Mouse (Mus musculus) CH12.LX (cell line): ENCODE data around the gene Dapk2. TPM values are rescaled to one million over a fixed set of nuclear protein-coding genes. Genes with fewer than 3 reads are reported as not detected.

ENCODE experiments used
- DNase-seq: peaks from one replicate; pipeline ENCODE4 v3.0.0-alpha.2; 2013; ENCODE audit errors: extremely low read depth
- H3K27ac ChIP-seq: 2 replicates; pipeline ENCODE4 v1.5.1; 2012; ENCODE audit warnings: low read depth, mild to moderate bottlenecking, control low read depth, moderate library complexity; ENCODE audit not compliant: insufficient read depth
- H3K27me3 ChIP-seq: replicated peaks from 2 replicates; pipeline ENCODE3; 2012; ENCODE audit warnings: inconsistent platforms
- H3K36me3 ChIP-seq, 2 experiments: replicated peaks in 1 of 2; 2 replicates each; pipeline versions ENCODE3 to v1.6.1; 2012; ENCODE audit warnings: inconsistent platforms in 1 of 2, low read length in 1 of 2, mild to moderate bottlenecking in 1 of 2, mixed read lengths in 1 of 2, moderate library complexity in 1 of 2; ENCODE audit not compliant: control insufficient read depth in 1 of 2, insufficient read depth in 1 of 2
- H3K4me1 ChIP-seq, 2 experiments: 2 replicates each; pipeline ENCODE4 v1.6.1; 2012; ENCODE audit warnings: inconsistent platforms in 1 of 2, moderate library complexity in 1 of 2; ENCODE audit not compliant: insufficient read depth in 2 of 2, control insufficient read depth in 1 of 2
- H3K4me2 ChIP-seq: 2 replicates; pipeline ENCODE4 v1.6.1; 2012; ENCODE audit warnings: low read depth, mild to moderate bottlenecking, control low read depth; ENCODE audit not compliant: poor library complexity, insufficient read depth, severe bottlenecking
- H3K4me3 ChIP-seq, 3 experiments: fragments of 150-350 bp in 1 of 3; sonication (generic) in 1 of 3; replicated peaks in 1 of 3; 2 replicates each; pipeline versions ENCODE3 to v1.5.1; 2011 to 2012; ENCODE audit warnings: low read depth in 2 of 3, low read length in 2 of 3, mild to moderate bottlenecking in 2 of 3, moderate library complexity in 2 of 3, control low read depth in 1 of 3, improper control_type of control experiment in 1 of 3, inconsistent platforms in 1 of 3, mixed read lengths in 1 of 3; ENCODE audit not compliant: poor library complexity in 1 of 3
- H3K79me2 ChIP-seq: replicated peaks from 2 replicates; pipeline ENCODE4 v1.6.1; 2012; ENCODE audit warnings: mild to moderate bottlenecking, moderate library complexity; ENCODE audit not compliant: control insufficient read depth, poor library complexity, insufficient read depth, severe bottlenecking; ENCODE audit errors: extremely low read depth
- H3K9ac ChIP-seq: 2 replicates; pipeline ENCODE4 v1.6.1; 2012; ENCODE audit warnings: low read depth, mild to moderate bottlenecking, control low read depth, moderate library complexity; ENCODE audit not compliant: insufficient read depth
- H3K9me3 ChIP-seq: replicated peaks from 2 replicates; pipeline ENCODE3; 2012; ENCODE audit warnings: low read length, inconsistent platforms, mixed read lengths
- CHD1 ChIP-seq: IDR thresholded peaks from 2 replicates; pipeline ENCODE4 v1.6.1; 2012; ENCODE audit warnings: low read depth, low read length, improper control_type of control experiment, inconsistent platforms
- CHD2 ChIP-seq: IDR thresholded peaks from 2 replicates; pipeline ENCODE4 v1.6.1; 2011; ENCODE audit warnings: low read length, improper control_type of control experiment
- E2F4 ChIP-seq: IDR thresholded peaks from 2 replicates; pipeline ENCODE4 v1.6.1; 2011; ENCODE audit warnings: low read depth, low read length, improper control_type of control experiment; ENCODE audit not compliant: insufficient replicate concordance
- ELF1 ChIP-seq: IDR thresholded peaks from 2 replicates; pipeline ENCODE4 v1.6.1; 2014; ENCODE audit warnings: low read depth, mild to moderate bottlenecking, inconsistent platforms, low read length, improper control_type of control experiment
- ETS1 ChIP-seq: conservative IDR thresholded peaks from 2 replicates; pipeline ENCODE4 v1.6.1; 2012; ENCODE audit warnings: low read depth, mild to moderate bottlenecking, inconsistent platforms, low read length, improper control_type of control experiment, moderate library complexity
- KAT2A ChIP-seq: IDR thresholded peaks from 2 replicates; pipeline ENCODE4 v1.6.1; 2012; ENCODE audit warnings: low read length, improper control_type of control experiment, inconsistent platforms; ENCODE audit not compliant: insufficient replicate concordance
- MAX ChIP-seq: IDR thresholded peaks from 2 replicates; pipeline ENCODE4 v1.6.1; 2011; ENCODE audit warnings: low read length, improper control_type of control experiment
- MEF2A ChIP-seq: IDR thresholded peaks from 2 replicates; pipeline ENCODE4 v1.6.1; 2014; ENCODE audit warnings: low read depth, mild to moderate bottlenecking, inconsistent platforms, low read length, improper control_type of control experiment, borderline replicate concordance
- MXI1 ChIP-seq: IDR thresholded peaks from 2 replicates; pipeline ENCODE4 v1.6.1; 2011; ENCODE audit warnings: mild to moderate bottlenecking, low read depth, low read length, improper control_type of control experiment
- MYC ChIP-seq: IDR thresholded peaks from 2 replicates; pipeline ENCODE4 v1.6.1; 2011; ENCODE audit warnings: low read depth, mild to moderate bottlenecking, improper control_type of control experiment, low read length
- NELFE ChIP-seq: IDR thresholded peaks from 2 replicates; pipeline ENCODE4 v1.6.1; 2011; ENCODE audit warnings: low read depth, low read length, improper control_type of control experiment
- NRF1 ChIP-seq: IDR thresholded peaks from 2 replicates; pipeline ENCODE4 v1.6.1; 2014; ENCODE audit warnings: low read depth, mild to moderate bottlenecking, inconsistent platforms, low read length, improper control_type of control experiment, moderate library complexity
- PAX5 ChIP-seq: IDR thresholded peaks from 2 replicates; pipeline ENCODE4 v1.6.1; 2012; ENCODE audit warnings: low read length, inconsistent platforms, mixed read lengths
- POLR2A ChIP-seq: IDR thresholded peaks from 2 replicates; pipeline ENCODE4 v1.6.1; 2011; ENCODE audit warnings: low read depth, mild to moderate bottlenecking, improper control_type of control experiment, low read length
- RAD21 ChIP-seq: IDR thresholded peaks from 2 replicates; pipeline ENCODE4 v1.6.1; 2011; ENCODE audit warnings: low read depth, mild to moderate bottlenecking, low read length, improper control_type of control experiment, moderate library complexity
- SIN3A ChIP-seq: IDR thresholded peaks from 2 replicates; pipeline ENCODE4 v1.6.1; 2012; ENCODE audit warnings: low read length, improper control_type of control experiment, inconsistent platforms
- SMC3 ChIP-seq: IDR thresholded peaks from 2 replicates; pipeline ENCODE4 v1.6.1; 2011; ENCODE audit warnings: low read depth, low read length, improper control_type of control experiment
- UBTF ChIP-seq: IDR thresholded peaks from 2 replicates; pipeline ENCODE4 v1.6.1; 2012; ENCODE audit warnings: low read depth, mild to moderate bottlenecking, inconsistent platforms, low read length, improper control_type of control experiment, moderate library complexity
- USF1 ChIP-seq: IDR thresholded peaks from 2 replicates; pipeline ENCODE4 v1.6.1; 2014; ENCODE audit warnings: low read depth, mild to moderate bottlenecking, inconsistent platforms, low read length, improper control_type of control experiment
- dilution Hi-C: fragments of 300-500 bp; cut with MboI; formaldehyde crosslinking; loops from 2 replicates; pipeline ENCODE4 v1.14.3; 2020; ENCODE audit warnings: low sequenced_read_pairs; ENCODE audit not compliant: extremely low pct_unique_long_range_greater_than_20kb, extremely low pct_ligation_motif_present
- in situ Hi-C: fragments of 300-500 bp; cut with MboI; formaldehyde crosslinking; loops from 3 replicates; pipeline ENCODE4 v1.14.3; 2019; ENCODE audit warnings: low sequenced_read_pairs, low pct_ligation_motif_present, low pct_unique_long_range_greater_than_20kb, mixed read lengths
- polyA plus RNA-seq: library from polyadenylated mRNA; unstranded; fragments of >175 nt; gene quantifications from 2 replicates; pipeline ENCODE4 v1.2.1, GENCODE M21; 2012; ENCODE audit warnings: low read depth; ENCODE audit not compliant: insufficient read length
- total RNA-seq, 2 experiments: library from RNA; depleted of rRNA; stranded (reverse); fragments of 300-350 nt in 1 of 2; fragments of >200 nt in 1 of 2; gene quantifications; 2 replicates each; pipeline ENCODE4 v1.2.3; 2012 to 2014

The Dapk2 gene
- total and polyA plus RNA-seq, 3 experiments: 25.2 to 60.3 (median 39.0) TPM

DNA sequence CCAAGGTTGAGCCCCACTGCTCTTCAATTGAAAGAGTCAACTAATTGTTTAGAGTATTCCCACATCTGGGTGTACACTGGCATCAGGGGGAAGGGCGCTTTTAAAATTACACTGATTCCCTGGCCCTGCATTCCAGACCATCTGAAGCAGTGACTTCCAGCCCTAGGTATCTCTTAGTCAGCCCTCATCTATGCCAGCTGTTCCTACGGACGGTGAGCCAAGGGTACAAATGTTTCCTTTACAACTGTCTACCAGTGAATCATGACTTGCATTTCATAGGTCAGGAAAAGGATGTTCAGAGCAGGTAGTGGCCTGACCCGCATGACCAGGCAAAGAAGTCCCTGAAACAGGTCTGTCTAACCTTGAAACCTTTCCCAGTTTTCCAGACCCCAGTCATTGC, 59.9 kb downstream of the Dapk2 start:
- no peaks in the 10 kb centered on the region for H3K79me2 ChIP-seq
- dilution Hi-C loops: no loop called here
- no peak for DNase-seq
- H3K9ac ChIP-seq: no peak overlapping the region
- in situ Hi-C loops: no loop called here
- no peak overlapping the region for H3K27ac ChIP-seq
- H3K9me3 ChIP-seq: no peaks in the 10 kb centered on the region
- H3K4me2 ChIP-seq: no peak overlapping the region
- TF ChIP-seq UBTF (no peak), MYC (no peak), ELF1 (no peak), CHD1 (no peak), POLR2A (no peak)
- peaks cover 10 to 31% of the 10 kb centered on the region in 2 experiments for H3K36me3 ChIP-seq
- no peaks in the 10 kb centered on the region for H3K27me3 ChIP-seq
- H3K4me1 ChIP-seq: peaks cover 24 to 70% of the 10 kb centered on the region in 2 experiments
- H3K4me3 ChIP-seq: no peak overlapping the region

DNA sequence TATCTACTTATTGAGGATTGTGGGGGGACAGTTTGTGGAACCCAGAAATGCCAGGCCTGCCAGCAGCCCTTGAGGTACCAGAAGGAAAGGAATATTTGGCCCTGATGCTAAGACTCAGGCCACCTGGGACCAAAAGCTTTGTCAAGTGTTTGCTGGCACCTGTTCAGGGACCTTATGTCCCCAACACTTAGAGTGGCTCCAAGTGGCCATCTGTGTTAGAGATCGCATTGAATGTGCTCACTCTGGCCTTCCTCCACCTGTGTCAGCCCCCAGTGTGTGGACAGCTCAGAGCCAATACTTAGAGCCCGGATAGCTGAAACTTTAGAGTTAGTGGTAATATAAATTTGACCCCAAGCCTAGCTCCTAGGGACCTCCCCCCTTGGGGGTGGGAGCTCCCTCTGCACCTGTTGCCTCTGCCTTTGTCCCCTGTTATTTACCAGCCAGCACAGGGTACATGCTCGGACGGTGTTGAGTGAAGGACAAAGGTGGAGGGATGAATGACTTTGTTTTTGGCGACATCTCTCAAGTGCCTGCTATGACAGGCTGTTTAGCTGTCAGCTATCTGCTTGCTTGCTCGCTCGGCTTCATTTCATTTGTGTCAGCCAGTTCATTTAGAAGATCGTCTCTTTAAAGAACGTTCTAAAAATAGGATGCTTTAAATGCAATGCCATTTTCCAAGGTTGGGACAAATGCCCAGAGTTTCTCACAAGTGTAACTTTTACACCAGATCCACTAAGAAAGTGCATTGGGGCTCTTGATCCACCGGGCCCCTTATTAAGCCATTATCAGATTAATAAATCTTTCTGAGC, 61.1 kb downstream of the Dapk2 start:
- DNase-seq: no peak
- dilution Hi-C loops: no loop called here
- Histone ChIP-seq H3K36me3 (peaks cover 10 to 41% of the 10 kb centered on the region in 2 experiments), H3K9me3 (no peaks in the 10 kb centered on the region), H3K27me3 (no peaks in the 10 kb centered on the region), H3K4me3 (no peak overlapping the region), H3K9ac (no peak overlapping the region), H3K4me1 (peaks cover 15 to 58% of the 10 kb centered on the region in 2 experiments), H3K79me2 (no peaks in the 10 kb centered on the region), H3K27ac (no peak overlapping the region)
- in situ Hi-C loops: no loop called here
- TF ChIP-seq PAX5: no peak
- no peak for TF ChIP-seq CHD2
- no peak for TF ChIP-seq SIN3A
- TF ChIP-seq E2F4: no peak
- no peak for TF ChIP-seq MXI1
- no peak for TF ChIP-seq NELFE
- no peak for TF ChIP-seq UBTF
- no peak for TF ChIP-seq NRF1
- no peak for TF ChIP-seq CHD1
- TF ChIP-seq MEF2A: no peak
- no peak for TF ChIP-seq SMC3
- no peak for TF ChIP-seq RAD21
- TF ChIP-seq MAX: no peak
- no peak for TF ChIP-seq KAT2A
- TF ChIP-seq USF1: no peak
- no peak for TF ChIP-seq ETS1
- TF ChIP-seq, all 38 proteins: peak for 0
- no peak overlapping the region for H3K4me2 ChIP-seq
